In genomic region chr9:57829812-57830557, GRCm38 (mm10) we compare ENCODE assay signal across 12 mouse cellular contexts. TPM values are rescaled to one million over a fixed set of nuclear protein-coding genes. Genes with fewer than 3 reads are reported as not detected.
DNase-seq lines count a peak whose midpoint lies in the region; ATAC-seq and TF ChIP-seq lines count a peak whose summit lies in the region.
"Had no signal": no experiment of that assay in that cellular context is flagged by ENCODE, and none has a peak within 500 bp of the region (broad histone marks: within the 10 kb centered on the region; RNA-seq: fewer than 3 reads in every experiment).

No protein-coding gene starts in this region.

- DNase-seq in heart, postnatal 25 days (ENCODE audit: low spot score), result no peak
- DNase-seq in midbrain, embryonic 11.5 days (ENCODE audit: low spot score, missing footprints), result peak; percentile 86
- DNase-seq in midbrain, postnatal 0 days (ENCODE audit: low spot score), result no peak
- peak; percentile 47 for DNase-seq in forebrain, embryonic 14.5 days (ENCODE audit: low spot score)
- no peak for DNase-seq in spleen, adult 18-20 months
- DNase-seq: cerebellum, postnatal 36 days; gastrocnemius, postnatal 10 days had no signal

- H3K4me3 ChIP-seq in heart, embryonic 13.5 days, result 0 out of 2 replicates have a peak overlapping the region, but pooled peaks have one; percentile 33
- H3K4me3 ChIP-seq in midbrain, embryonic 11.5 days (ENCODE audit: low read depth, low read length), result no peak overlapping the region
- H3K4me3 ChIP-seq in midbrain, postnatal 0 days (ENCODE audit: low read depth, low read length), result no peak overlapping the region
- H3K4me3 ChIP-seq in forebrain, embryonic 14.5 days (ENCODE audit: low read depth, low read length), result no peak overlapping the region
- H3K4me3 ChIP-seq in neural tube, embryonic 15.5 days (replicated peaks), result no peak overlapping the region

- no peak for TF ChIP-seq CTCF in midbrain, postnatal 0 days (IDR thresholded peaks at IDR 0.05)

- peaks cover 6% of the 10 kb centered on the region; the same call in 1 of the 2 replicates for H3K36me3 ChIP-seq in heart, embryonic 13.5 days
- 0 out of 2 replicates have a peak, but pooled peaks cover 2% of the 10 kb centered on the region for H3K36me3 ChIP-seq in midbrain, embryonic 11.5 days (ENCODE audit: control insufficient read depth, insufficient read depth, low read length)
- H3K36me3 ChIP-seq in midbrain, postnatal 0 days (ENCODE audit: insufficient read depth, low read length), result 0 out of 2 replicates have a peak, but pooled peaks cover 4% of the 10 kb centered on the region
- peaks cover 7% of the 10 kb centered on the region for H3K36me3 ChIP-seq in forebrain, embryonic 14.5 days (ENCODE audit: control insufficient read depth, insufficient read depth, low read length)
- no peaks in the 10 kb centered on the region for H3K36me3 ChIP-seq in neural tube, embryonic 15.5 days

- WGBS in heart, embryonic 13.5 days, result 70% methylated on average over 6 of the region's 6 CpGs
- WGBS in midbrain, embryonic 11.5 days, result 26% methylated on average over 6 of the region's 6 CpGs
- 35% methylated on average over 6 of the region's 6 CpGs for WGBS in midbrain, postnatal 0 days
- WGBS in forebrain, embryonic 14.5 days, result 14% methylated on average over 6 of the region's 6 CpGs
- whole genome bisulfite sequencing in neural tube, embryonic 15.5 days, result 21% methylated on average over 6 of the region's 6 CpGs

- H3K27ac ChIP-seq in heart, embryonic 13.5 days (replicated peaks), result peak overlapping the region; percentile 78
- H3K27ac ChIP-seq in midbrain, embryonic 11.5 days (ENCODE audit: low read depth, low read length), result no peak overlapping the region
- no peak overlapping the region for H3K27ac ChIP-seq in midbrain, postnatal 0 days (ENCODE audit: low read depth, low read length)
- no peak overlapping the region for H3K27ac ChIP-seq in forebrain, embryonic 14.5 days (ENCODE audit: low read depth, low read length)
- no peak overlapping the region for H3K27ac ChIP-seq in neural tube, embryonic 15.5 days (replicated peaks)
- H3K27ac ChIP-seq: liver, embryonic 14.5 days had no signal

- H3K9ac ChIP-seq in heart, embryonic 13.5 days, result peak overlapping the region; percentile 37
- no peak overlapping the region; the same call in 1 of the 2 replicates for H3K9ac ChIP-seq in midbrain, embryonic 11.5 days (ENCODE audit: low read length)
- no peak overlapping the region for H3K9ac ChIP-seq in midbrain, postnatal 0 days (replicated peaks; ENCODE audit: low read length, poor library complexity, severe bottlenecking)
- H3K9ac ChIP-seq in forebrain, embryonic 14.5 days (ENCODE audit: low read length), result 0 out of 2 replicates have a peak overlapping the region, but pooled peaks have one; percentile 5
- no peak overlapping the region; the same call in 1 of the 2 replicates for H3K9ac ChIP-seq in neural tube, embryonic 15.5 days (replicated peaks)

- intact Hi-C loops in heart, postnatal 25 days (cut with DNase I), result loop anchor here (2.0 kb wide), 1 partner anchor 31 kb away; no protein-coding TSS in a partner anchor

- H3K27me3 ChIP-seq in heart, embryonic 13.5 days (replicated peaks), result peaks cover 22% of the 10 kb centered on the region
- H3K27me3 ChIP-seq in midbrain, embryonic 11.5 days (ENCODE audit: control insufficient read depth, insufficient read depth, low read length), result no peaks in the 10 kb centered on the region
- no peaks in the 10 kb centered on the region for H3K27me3 ChIP-seq in midbrain, postnatal 0 days (ENCODE audit: insufficient read depth, low read length)
- no peaks in the 10 kb centered on the region for H3K27me3 ChIP-seq in forebrain, embryonic 14.5 days (replicated peaks; ENCODE audit: control insufficient read depth, insufficient read depth, low read length)
- H3K27me3 ChIP-seq in neural tube, embryonic 15.5 days (replicated peaks), result no peaks in the 10 kb centered on the region

- no peak for ATAC-seq in heart, embryonic 13.5 days (ENCODE audit: extremely low read depth, insufficient number of reproducible peaks, low FRiP score, low TSS enrichment)
- no peak for ATAC-seq in midbrain, embryonic 11.5 days (ENCODE audit: low FRiP score)
- no peak for ATAC-seq in midbrain, postnatal 0 days (ENCODE audit: low FRiP score)
- ATAC-seq in forebrain, embryonic 14.5 days, result no peak
- no peak for ATAC-seq in neural tube, embryonic 15.5 days (ENCODE audit: low FRiP score)
- ATAC-seq: activated CD4-positive, CD25-positive, alpha-beta regulatory T cell, adult 4 months; inflammation-experienced regulatory T-cells, adult 6 months had no signal

- no peaks in the 10 kb centered on the region for H3K9me3 ChIP-seq in heart, embryonic 13.5 days
- H3K9me3 ChIP-seq in midbrain, embryonic 11.5 days (ENCODE audit: control insufficient read depth, low read length), result no peaks in the 10 kb centered on the region
- no peaks in the 10 kb centered on the region for H3K9me3 ChIP-seq in midbrain, postnatal 0 days (ENCODE audit: low read length)
- no peaks in the 10 kb centered on the region for H3K9me3 ChIP-seq in forebrain, embryonic 14.5 days (replicated peaks; ENCODE audit: control insufficient read depth, low read length)
- no peaks in the 10 kb centered on the region for H3K9me3 ChIP-seq in neural tube, embryonic 15.5 days (replicated peaks)

- peak overlapping the region; percentile 65; the same call in 1 of the 2 replicates for H3K4me2 ChIP-seq in heart, embryonic 13.5 days
- H3K4me2 ChIP-seq in midbrain, embryonic 11.5 days, result no peak overlapping the region
- no peak overlapping the region for H3K4me2 ChIP-seq in midbrain, postnatal 0 days (ENCODE audit: low read depth, low read length, poor library complexity, severe bottlenecking)
- peak overlapping the region; percentile 46; the same call in 1 of the 2 replicates for H3K4me2 ChIP-seq in forebrain, embryonic 14.5 days (ENCODE audit: low read length)
- peak overlapping the region; percentile 5; the same call in 1 of the 2 replicates for H3K4me2 ChIP-seq in neural tube, embryonic 15.5 days

- peaks cover 85% of the 10 kb centered on the region for H3K4me1 ChIP-seq in heart, embryonic 13.5 days
- peaks cover 20% of the 10 kb centered on the region for H3K4me1 ChIP-seq in midbrain, embryonic 11.5 days (ENCODE audit: control insufficient read depth, insufficient read depth, low read length)
- peaks cover 8% of the 10 kb centered on the region; the same call in 1 of the 2 replicates for H3K4me1 ChIP-seq in midbrain, postnatal 0 days (ENCODE audit: insufficient read depth, low read length)
- peaks cover 40% of the 10 kb centered on the region for H3K4me1 ChIP-seq in forebrain, embryonic 14.5 days (ENCODE audit: control insufficient read depth, insufficient read depth, low read length)
- peaks cover 51% of the 10 kb centered on the region for H3K4me1 ChIP-seq in neural tube, embryonic 15.5 days

RNA-seq across cellular contexts. Expression of gene Arid3b, which starts 6.6 kb away (rescaled TPM):
- polyA plus RNA-seq in heart, embryonic 13.5 days (2015; fragmentation: Nextera tagmentation; extraction: Ambion mirVana), result 11.3 and 12.3 TPM in 2 replicates
- total RNA-seq in heart, postnatal 25 days (2021), result 1 to 10 TPM; 2.9 to 5.7 TPM
- 22.0 and 25.7 TPM in 2 replicates for polyA plus RNA-seq in midbrain, embryonic 11.5 days (2014; fragmentation: Nextera tagmentation; extraction: Ambion mirVana)
- total RNA-seq in midbrain, postnatal 0 days (2014; rRNA removed), result 4.9 and 5.3 TPM in 2 replicates
- polyA plus RNA-seq in midbrain, postnatal 0 days (2015; fragmentation: Nextera tagmentation; extraction: Ambion mirVana), result 3.7 and 4.6 TPM in 2 replicates
- polyA plus RNA-seq in forebrain, embryonic 14.5 days (2014; fragmentation: Nextera tagmentation; extraction: Ambion mirVana), result 7.0 and 9.8 TPM in 2 replicates
- polyA plus RNA-seq in neural tube, embryonic 15.5 days (2015; fragmentation: Nextera tagmentation; extraction: Ambion mirVana), result 6.7 and 8.9 TPM in 2 replicates

Comparison
In these comparisons a context has a peak if more than half of its experiments do, and no peak if none do; other contexts are left out.
1. DNase-seq: peak in midbrain, embryonic 11.5 days (single experiment) and forebrain, embryonic 14.5 days (single experiment); none in heart, postnatal 25 days (single experiment), midbrain, postnatal 0 days (single experiment) and spleen, adult 18-20 months (0 of 2).
2. H3K4me2 ChIP-seq: peak in heart, embryonic 13.5 days (single experiment), forebrain, embryonic 14.5 days (single experiment) and neural tube, embryonic 15.5 days (single experiment); none in midbrain, embryonic 11.5 days (single experiment) and midbrain, postnatal 0 days (single experiment).
3. H3K9ac ChIP-seq: peak in heart, embryonic 13.5 days (single experiment) and forebrain, embryonic 14.5 days (single experiment); none in midbrain, embryonic 11.5 days (single experiment), midbrain, postnatal 0 days (single experiment) and neural tube, embryonic 15.5 days (single experiment).